Mouse (Mus musculus) midbrain, embryonic 13.5 days (tissue): ENCODE results near the gene Nectin3. TPM values are rescaled to one million over a fixed set of nuclear protein-coding genes. Genes with fewer than 3 reads are reported as not detected.

Experiments
- ATAC-seq: fragments of 200-750 bp; cut with Nextera tagmentation; 2 replicates; pipeline ENCODE4 v1.8.0; 2017; ENCODE audit warnings: mild to moderate bottlenecking, moderate TSS enrichment, moderate library complexity
- H3K27ac ChIP-seq: fragments of 300-500 bp; sonication (generic); 2 replicates; pipeline ENCODE4 v1.5.1; 2015; ENCODE audit warnings: inconsistent platforms, mild to moderate bottlenecking, moderate library complexity
- H3K27me3 ChIP-seq: fragments of 300-500 bp; sonication (generic); 2 replicates; pipeline ENCODE4 v1.6.1; 2015; ENCODE audit warnings: mild to moderate bottlenecking, inconsistent platforms
- H3K36me3 ChIP-seq: fragments of 300-500 bp; sonication (generic); 2 replicates; pipeline ENCODE4 v1.6.1; 2015; ENCODE audit warnings: mild to moderate bottlenecking, inconsistent platforms
- H3K4me1 ChIP-seq: fragments of 300-500 bp; sonication (generic); replicated peaks from 2 replicates; pipeline ENCODE4 v1.6.1; 2015; ENCODE audit warnings: inconsistent platforms
- H3K4me2 ChIP-seq: fragments of 300-500 bp; sonication (generic); replicated peaks from 2 replicates; pipeline ENCODE4 v1.6.1; 2015; ENCODE audit warnings: moderate library complexity, mild to moderate bottlenecking, inconsistent platforms
- H3K4me3 ChIP-seq: fragments of 300-500 bp; sonication (generic); replicated peaks from 2 replicates; pipeline ENCODE4 v1.5.1; 2015; ENCODE audit warnings: mild to moderate bottlenecking, inconsistent platforms
- H3K9ac ChIP-seq: fragments of 300-500 bp; sonication (generic); replicated peaks from 2 replicates; pipeline ENCODE4 v1.6.1; 2015; ENCODE audit warnings: mild to moderate bottlenecking, inconsistent platforms
- H3K9me3 ChIP-seq: fragments of 300-500 bp; sonication (generic); 2 replicates; pipeline ENCODE4 v1.6.1; 2016; ENCODE audit warnings: mild to moderate bottlenecking, inconsistent platforms
- WGBS: fragments of 180-500 bp; shearing (Covaris S2); methylation state at CpG from one replicate; pipeline ENCODE4 v1.1.7; 2015; 5-methylcytosine and 5-hydroxymethylcytosine counted together
- polyA plus RNA-seq: library from polyadenylated mRNA; unstranded; fragments of >200 nt; fragmentation: Nextera tagmentation; extraction: Ambion mirVana; gene quantifications from 2 replicates; pipeline ENCODE4 v1.2.1, GENCODE M21; 2015

The Nectin3 gene
- polyA plus RNA-seq, result 20.4 and 30.5 TPM in 2 replicates

GRCm38 (mm10) chr16:46498421-46498789 is at the start of gene Nectin3:
Gene Nectin3 (minus strand): TSS chr16:46498525.
- Histone ChIP-seq H3K27ac (peak within 1 kb of the TSS; percentile 94), H3K4me3 (peak within 1 kb of the TSS; percentile 93), H3K27me3 (no peaks in the 10 kb centered on the region), H3K4me2 (peak within 1 kb of the TSS; percentile 89), H3K9me3 (no peaks in the 10 kb centered on the region), H3K36me3 (no peaks in the 10 kb centered on the region), H3K4me1 (peaks cover 23% of the 10 kb centered on the region), H3K9ac (peak within 1 kb of the TSS; percentile 93)
- WGBS, result 4% methylated on average over 4 of the region's 4 CpGs
- ATAC-seq, result no peak

DNA sequence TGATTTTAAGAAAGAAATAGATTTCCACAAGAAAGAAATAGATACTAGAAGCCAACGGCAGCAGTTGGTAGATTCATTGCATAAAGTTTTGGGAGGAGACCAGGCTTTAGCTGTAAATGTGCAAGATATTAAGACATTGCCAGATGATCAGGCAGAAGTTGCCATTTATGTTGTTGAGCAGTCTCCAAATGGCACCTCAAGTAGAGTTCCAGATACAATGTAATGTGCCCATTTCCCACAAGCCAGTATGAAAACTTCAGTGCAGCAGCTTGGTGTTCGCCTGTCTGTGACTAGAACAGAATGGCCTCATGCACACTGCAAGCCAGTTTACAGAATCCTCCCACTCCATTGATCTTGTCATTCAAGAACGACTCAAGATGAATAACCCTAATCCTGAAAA is 39.8 kb upstream of the Nectin3 start:
- Histone ChIP-seq H3K4me1 (no peaks in the 10 kb centered on the region), H3K27me3 (no peaks in the 10 kb centered on the region), H3K36me3 (no peaks in the 10 kb centered on the region), H3K4me3 (no peak overlapping the region), H3K4me2 (no peak overlapping the region), H3K9me3 (no peaks in the 10 kb centered on the region), H3K9ac (no peak overlapping the region), H3K27ac (no peak overlapping the region)
- no peak for ATAC-seq
- WGBS, result 79% methylated on average over 3 of the region's 3 CpGs

DNA sequence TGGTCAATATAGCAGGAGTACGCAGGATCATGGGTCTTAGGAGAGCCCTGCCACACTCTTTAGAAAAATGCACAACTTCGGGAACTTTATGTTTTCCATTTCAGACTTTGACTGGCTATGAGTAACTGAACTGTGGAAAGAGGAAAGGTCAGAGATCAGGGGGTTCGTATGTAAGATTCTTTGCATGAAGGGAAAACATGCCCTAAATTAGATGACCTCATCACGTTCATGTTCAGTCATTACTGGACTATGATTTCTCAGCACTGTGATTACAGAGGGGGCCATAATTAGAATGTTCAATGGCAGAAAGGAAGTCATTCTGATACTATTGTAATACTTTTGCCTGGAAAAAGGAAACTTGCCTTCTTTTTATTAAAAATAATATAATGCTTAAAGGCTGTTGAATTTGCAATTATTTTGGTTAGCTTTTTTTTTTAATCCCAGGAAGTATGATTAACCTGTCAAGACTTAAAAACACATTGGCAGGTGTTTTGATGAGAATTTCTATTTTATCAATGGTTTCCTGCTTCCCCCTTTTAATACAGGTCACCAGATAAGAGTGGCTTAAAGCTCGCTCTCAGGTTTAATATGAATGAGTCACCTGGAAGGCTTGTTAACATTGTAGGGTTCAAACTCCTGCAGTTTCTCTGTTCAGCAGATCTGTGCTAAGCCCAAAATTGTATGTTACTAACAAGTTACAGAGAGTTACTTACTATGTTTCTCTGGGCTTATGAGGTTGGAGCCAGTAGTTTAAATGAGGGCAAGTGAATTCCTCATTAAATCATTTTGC is 34.3 kb upstream of the Nectin3 start:
- peaks cover 4% of the 10 kb centered on the region; the same call in 1 of the 2 replicates for H3K4me1 ChIP-seq

GRCm38 (mm10) chr16:46531023-46531422 is 32.7 kb upstream of the Nectin3 start:
- Histone ChIP-seq H3K36me3 (no peaks in the 10 kb centered on the region), H3K4me2 (no peak overlapping the region), H3K4me3 (no peak overlapping the region), H3K27me3 (no peaks in the 10 kb centered on the region), H3K4me1 (peaks cover 4% of the 10 kb centered on the region; the same call in 1 of the 2 replicates), H3K9ac (no peak overlapping the region), H3K27ac (no peak overlapping the region; the same call in 1 of the 2 replicates), H3K9me3 (no peaks in the 10 kb centered on the region)
- ATAC-seq, result peak; percentile 95
- WGBS, result 39% methylated on average over 3 of the region's 3 CpGs

More for the DNA sequence above, 34.3 kb upstream of the Nectin3 start:
- no peaks in the 10 kb centered on the region for H3K27me3 ChIP-seq
- no peak overlapping the region for H3K9ac ChIP-seq
- no peaks in the 10 kb centered on the region for H3K36me3 ChIP-seq
- no peak overlapping the region for H3K27ac ChIP-seq
- H3K9me3 ChIP-seq, result no peaks in the 10 kb centered on the region
- no peak overlapping the region for H3K4me3 ChIP-seq
- no peak for ATAC-seq
- WGBS, result 85% methylated on average over 5 of the region's 5 CpGs
- no peak overlapping the region for H3K4me2 ChIP-seq

GRCm38 (mm10) chr16:46520885-46521417 is 22.6 kb upstream of the Nectin3 start:
- Histone ChIP-seq H3K9ac (no peak overlapping the region), H3K4me2 (no peak overlapping the region), H3K9me3 (no peaks in the 10 kb centered on the region), H3K27me3 (no peaks in the 10 kb centered on the region), H3K4me3 (no peak overlapping the region), H3K4me1 (no peaks in the 10 kb centered on the region), H3K36me3 (no peaks in the 10 kb centered on the region), H3K27ac (no peak overlapping the region)
- no peak for ATAC-seq
- WGBS, result 70% methylated on average over 5 of the region's 5 CpGs

- H3K27ac ChIP-seq, result no peak overlapping the region
- H3K4me1 ChIP-seq, result no peaks in the 10 kb centered on the region
- ATAC-seq, result no peak
- H3K4me3 ChIP-seq, result no peak overlapping the region
- 92% methylated on average over 2 of the region's 2 CpGs for WGBS
- no peaks in the 10 kb centered on the region for H3K36me3 ChIP-seq
- H3K9me3 ChIP-seq, result no peaks in the 10 kb centered on the region
- no peaks in the 10 kb centered on the region for H3K27me3 ChIP-seq
- no peak overlapping the region for H3K4me2 ChIP-seq
- no peak overlapping the region for H3K9ac ChIP-seq
These were observed 21.3 kb upstream of the Nectin3 start for GRCm38 (mm10) chr16:46519606-46520005.

- WGBS, result 86% methylated on average over 3 of the region's 3 CpGs
- no peak overlapping the region for H3K4me3 ChIP-seq
- no peak for ATAC-seq
These were observed 9.6 kb upstream of the Nectin3 start for GRCm38 (mm10) chr16:46507944-46508333.

GRCm38 (mm10) chr16:46507260-46507943 is 9.1 kb upstream of the Nectin3 start:
- no peaks in the 10 kb centered on the region for H3K36me3 ChIP-seq
- no peaks in the 10 kb centered on the region for H3K9me3 ChIP-seq
- no peak overlapping the region for H3K27ac ChIP-seq
- H3K4me2 ChIP-seq, result no peak overlapping the region
- 49% methylated on average over 3 of the region's 3 CpGs for WGBS
- no peak overlapping the region for H3K9ac ChIP-seq
- H3K27me3 ChIP-seq, result no peaks in the 10 kb centered on the region
- ATAC-seq, result no peak
- no peak overlapping the region for H3K4me3 ChIP-seq
- H3K4me1 ChIP-seq, result no peaks in the 10 kb centered on the region

More at GRCm38 (mm10) chr16:46507944-46508333, 9.6 kb upstream of the Nectin3 start:
- Histone ChIP-seq H3K4me2 (no peak overlapping the region), H3K9me3 (no peaks in the 10 kb centered on the region), H3K36me3 (no peaks in the 10 kb centered on the region), H3K4me1 (no peaks in the 10 kb centered on the region), H3K27ac (no peak overlapping the region), H3K9ac (no peak overlapping the region), H3K27me3 (no peaks in the 10 kb centered on the region)

DNA sequence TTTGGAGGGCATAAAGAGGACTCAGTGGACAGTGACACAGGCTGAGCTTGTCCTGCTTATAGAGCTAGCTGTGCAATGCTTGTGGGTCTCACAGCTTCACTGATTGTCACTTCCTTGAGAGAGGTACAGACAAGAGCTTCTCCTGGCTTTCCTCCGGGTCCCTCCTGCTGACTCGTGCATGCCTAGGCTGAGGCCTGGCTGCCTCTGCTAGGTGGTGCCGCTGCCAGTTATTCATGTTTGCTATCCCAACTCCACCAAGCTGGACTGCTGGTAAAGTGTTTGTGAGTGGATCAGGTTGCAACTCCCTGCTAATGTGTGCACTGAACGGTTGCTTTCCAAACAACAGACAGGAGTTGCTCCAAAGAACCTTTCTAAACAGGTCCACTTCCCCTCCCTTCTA is 5.7 kb upstream of the Nectin3 start:
- H3K36me3 ChIP-seq, result no peaks in the 10 kb centered on the region
- no peak overlapping the region for H3K9ac ChIP-seq
- H3K9me3 ChIP-seq, result no peaks in the 10 kb centered on the region
- no peak overlapping the region for H3K4me2 ChIP-seq
- H3K27me3 ChIP-seq, result no peaks in the 10 kb centered on the region
- no peak overlapping the region for H3K4me3 ChIP-seq
- no peaks in the 10 kb centered on the region for H3K4me1 ChIP-seq
- no peak overlapping the region for H3K27ac ChIP-seq
- ATAC-seq, result no peak
- 85% methylated on average over 4 of the region's 4 CpGs for WGBS

GRCm38 (mm10) chr16:46502311-46502710 is 4.0 kb upstream of the Nectin3 start:
- Histone ChIP-seq H3K4me2 (no peak overlapping the region), H3K9ac (no peak overlapping the region), H3K9me3 (no peaks in the 10 kb centered on the region), H3K4me3 (no peak overlapping the region), H3K27me3 (no peaks in the 10 kb centered on the region), H3K36me3 (no peaks in the 10 kb centered on the region), H3K27ac (no peak overlapping the region), H3K4me1 (peaks cover 7% of the 10 kb centered on the region)
- no peak for ATAC-seq
- WGBS, result 72% methylated on average over 2 of the region's 2 CpGs

GRCm38 (mm10) chr16:46500759-46501158 is 2.4 kb upstream of the Nectin3 start:
- WGBS, result 47% methylated on average over 3 of the region's 3 CpGs
- Histone ChIP-seq H3K27ac (no peak overlapping the region), H3K9me3 (no peaks in the 10 kb centered on the region), H3K4me3 (no peak overlapping the region), H3K4me2 (no peak overlapping the region), H3K4me1 (peaks cover 7% of the 10 kb centered on the region), H3K36me3 (no peaks in the 10 kb centered on the region), H3K27me3 (no peaks in the 10 kb centered on the region), H3K9ac (no peak overlapping the region)
- ATAC-seq, result no peak

DNA sequence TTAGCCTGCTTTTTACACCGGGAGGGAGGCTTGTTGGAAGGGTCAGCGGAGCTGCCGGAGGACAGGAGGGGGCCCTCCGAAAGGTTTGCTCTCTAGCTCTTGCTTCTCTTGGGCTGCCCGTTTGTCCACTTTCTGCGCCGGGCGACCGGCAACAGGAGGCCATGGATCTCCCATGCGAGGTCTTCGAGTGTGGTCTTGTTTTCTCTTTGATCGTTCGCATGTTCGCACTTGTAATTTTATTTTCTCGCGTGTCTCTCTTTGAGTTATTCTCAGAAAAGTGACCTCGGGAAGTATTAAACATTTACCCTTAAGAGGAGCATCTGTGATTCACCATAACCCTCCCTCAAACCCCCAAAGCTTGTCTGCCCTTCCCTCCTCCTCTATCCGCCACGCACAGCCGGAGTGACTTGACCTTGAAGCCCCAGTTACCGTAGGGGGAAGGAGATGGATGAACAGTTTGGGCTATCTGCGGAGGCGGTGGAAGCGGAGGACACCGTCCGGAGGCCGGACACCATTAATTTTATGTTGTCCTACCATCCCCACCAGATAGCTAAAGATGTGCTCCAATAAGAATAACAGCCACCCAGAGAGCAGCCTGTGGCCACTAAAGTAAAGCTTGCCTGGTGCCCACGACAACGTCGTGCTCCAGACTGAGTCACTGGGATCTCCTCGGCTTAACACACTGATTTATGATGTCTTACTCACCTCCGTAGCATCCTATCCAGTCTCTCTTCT is 472 bp downstream of the Nectin3 start:
- H3K36me3 ChIP-seq, result no peaks in the 10 kb centered on the region
- peak overlapping the region; percentile 93 for H3K9ac ChIP-seq
- H3K9me3 ChIP-seq, result no peaks in the 10 kb centered on the region
- ATAC-seq, result no peak
- peak overlapping the region; percentile 94 for H3K27ac ChIP-seq
- peak overlapping the region; percentile 93 for H3K4me3 ChIP-seq
- H3K27me3 ChIP-seq, result no peaks in the 10 kb centered on the region
- peak overlapping the region; percentile 89 for H3K4me2 ChIP-seq
- peaks cover 26% of the 10 kb centered on the region for H3K4me1 ChIP-seq
- WGBS, result under 1% methylated on average over 32 of the region's 32 CpGs
